Mouse (Mus musculus): ENCODE results near the gene Yeats2. TPM values are rescaled to one million over a fixed set of nuclear protein-coding genes. Genes with fewer than 3 reads are reported as not detected.
"Not testable (repeated sequence)": the region's sequence is repeated elsewhere in the genome, so short reads cannot be mapped to it uniquely, and the experiment has no call there.

The Yeats2 gene
- polyA plus RNA-seq, 1 experiment from 2014 or later: 39.7 TPM

DNA sequence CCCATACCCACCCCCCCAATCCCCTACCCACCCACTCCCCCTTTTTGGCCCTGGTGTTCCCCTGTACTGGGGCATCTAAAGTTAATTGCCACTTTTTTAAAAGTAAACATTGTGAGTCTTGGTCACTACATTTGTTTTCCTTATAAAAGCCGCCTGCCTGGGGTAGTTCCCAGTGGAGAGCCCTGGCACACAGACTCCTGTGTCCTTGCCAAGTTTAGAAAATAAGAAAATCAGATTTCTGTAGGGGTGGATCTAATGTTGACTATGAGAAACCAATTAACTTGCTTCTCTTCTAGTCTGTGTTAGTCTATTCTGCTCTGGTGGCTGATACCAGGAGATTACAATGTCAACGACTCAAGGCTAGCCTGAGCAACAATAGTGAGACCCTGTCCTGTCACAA is 28.2 kb upstream of the Yeats2 start:
- Histone ChIP-seq H3K9me3 (ENCODE audit: control insufficient read depth, low read length) (no peaks in the 10 kb centered on the region), H3K4me2 (ENCODE audit: low read depth) (no peak overlapping the region), H3K27ac (ENCODE audit: low read depth, low read length) (no peak overlapping the region), H3K4me1 (ENCODE audit: control insufficient read depth, insufficient read depth, low read length) (no peaks in the 10 kb centered on the region), H3K4me3 (ENCODE audit: low read depth, low read length) (no peak overlapping the region), H3K36me3 (ENCODE audit: control insufficient read depth, insufficient read depth, low read length) (peaks cover 11% of the 10 kb centered on the region; the same call in 1 of the 2 replicates), H3K27me3 (ENCODE audit: control insufficient read depth, insufficient read depth, low read length) (no peaks in the 10 kb centered on the region), H3K9ac (ENCODE audit: low read length) (no peak overlapping the region)
- ATAC-seq (ENCODE audit: insufficient read depth, low FRiP score, low TSS enrichment) (no peak), DNase-seq (ENCODE audit: low spot score) (no peak)
- 89% methylated on average over 2 of the region's 2 CpGs for WGBS

DNA sequence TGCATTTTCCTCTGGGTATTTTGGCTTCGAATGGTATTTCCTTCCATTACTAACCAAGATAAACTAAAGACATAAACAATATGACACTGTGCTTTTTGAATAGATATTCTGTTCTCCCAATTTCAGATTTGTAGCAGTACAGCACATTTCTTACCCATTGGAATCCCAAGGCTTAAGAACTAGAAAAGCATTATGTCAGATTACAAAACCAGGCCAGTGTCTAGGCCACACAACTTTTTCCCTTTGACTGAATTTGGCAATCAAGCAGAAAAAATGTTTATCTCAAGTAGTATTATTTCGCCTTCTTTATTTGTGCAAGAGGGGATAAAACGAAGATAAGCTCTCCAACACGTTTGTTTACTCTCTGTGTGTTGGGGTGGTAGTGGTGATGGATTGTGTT is 24.8 kb upstream of the Yeats2 start:
- H3K9me3 ChIP-seq (ENCODE audit: control insufficient read depth, low read length): no peaks in the 10 kb centered on the region
- ATAC-seq (ENCODE audit: insufficient read depth, low FRiP score, low TSS enrichment) (no peak), DNase-seq (ENCODE audit: low spot score) (no peak)
- H3K4me1 ChIP-seq (ENCODE audit: control insufficient read depth, insufficient read depth, low read length): no peaks in the 10 kb centered on the region
- WGBS: 89% methylated on average over 4 of the region's 4 CpGs
- no peaks in the 10 kb centered on the region for H3K27me3 ChIP-seq (ENCODE audit: control insufficient read depth, insufficient read depth, low read length)
- H3K36me3 ChIP-seq (ENCODE audit: control insufficient read depth, insufficient read depth, low read length): peaks cover 6% of the 10 kb centered on the region
- H3K4me2 ChIP-seq (ENCODE audit: low read depth): no peak overlapping the region
- no peak overlapping the region for H3K9ac ChIP-seq (ENCODE audit: low read length)
- H3K4me3 ChIP-seq (ENCODE audit: low read depth, low read length): no peak overlapping the region
- H3K27ac ChIP-seq (ENCODE audit: low read depth, low read length): no peak overlapping the region

DNA sequence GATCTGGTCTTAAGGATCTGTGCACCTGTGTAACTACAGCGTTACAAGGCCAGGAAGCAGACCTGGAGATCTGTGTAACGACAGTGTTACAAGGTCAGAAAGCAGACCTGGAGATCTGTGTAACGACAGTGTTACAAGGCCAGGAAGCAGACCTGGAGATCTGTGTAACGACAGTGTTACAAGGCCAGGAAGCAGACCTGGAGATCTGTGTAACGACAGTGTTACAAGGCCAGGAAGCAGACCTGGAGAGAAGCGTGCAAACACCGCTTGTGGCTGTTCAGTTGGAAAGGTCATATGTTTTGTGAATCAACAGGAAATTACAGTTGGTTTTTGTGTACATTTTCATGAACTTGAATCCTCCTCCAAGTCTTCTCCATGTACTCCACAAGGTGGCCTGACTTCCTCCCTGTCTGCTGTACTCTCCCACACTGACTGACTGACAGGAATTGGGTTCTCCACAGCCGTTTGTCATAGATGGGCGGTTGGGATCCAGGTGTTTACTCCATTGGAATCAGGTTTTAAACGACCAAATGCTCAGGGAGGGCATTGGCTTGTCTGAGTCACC is 14.5 kb upstream of the Yeats2 start:
- not testable (repeated sequence) for H3K27ac ChIP-seq (ENCODE audit: low read depth, low read length); H3K9me3 ChIP-seq (ENCODE audit: control insufficient read depth, low read length); H3K4me2 ChIP-seq (ENCODE audit: low read depth); H3K4me1 ChIP-seq (ENCODE audit: control insufficient read depth, insufficient read depth, low read length); ATAC-seq (ENCODE audit: insufficient read depth, low FRiP score, low TSS enrichment); H3K9ac ChIP-seq (ENCODE audit: low read length); H3K4me3 ChIP-seq (ENCODE audit: low read depth, low read length); H3K27me3 ChIP-seq (ENCODE audit: control insufficient read depth, insufficient read depth, low read length); DNase-seq (ENCODE audit: low spot score); H3K36me3 ChIP-seq (ENCODE audit: control insufficient read depth, insufficient read depth, low read length)
- WGBS: 89% methylated on average over 10 of the region's 10 CpGs

DNA sequence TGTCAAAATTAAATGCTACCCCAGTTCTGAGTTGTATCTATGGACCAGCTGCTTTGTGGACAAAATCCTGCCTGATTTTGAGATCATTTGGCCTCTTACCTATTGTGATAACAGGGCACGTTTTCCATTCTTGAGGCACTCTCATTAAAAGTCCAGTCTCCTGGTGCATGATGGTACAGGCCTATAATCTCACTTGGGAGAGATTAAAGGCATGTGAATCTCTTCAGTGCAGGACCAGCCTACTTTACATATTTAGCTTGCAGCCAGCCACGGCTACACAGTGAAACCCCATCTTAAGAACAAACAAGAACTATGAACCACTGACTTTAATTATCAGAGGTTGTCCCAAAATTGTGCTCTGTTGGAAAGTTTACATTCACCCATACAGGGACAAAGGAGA is 10.5 kb upstream of the Yeats2 start:
- 74% methylated on average over 2 of the region's 2 CpGs for WGBS

GRCm38 (mm10) chr16:20144568-20144967 is 3.7 kb downstream of the Yeats2 start:
- Histone ChIP-seq H3K27me3 (ENCODE audit: control insufficient read depth, insufficient read depth, low read length) (no peaks in the 10 kb centered on the region), H3K36me3 (ENCODE audit: control insufficient read depth, insufficient read depth, low read length) (no peaks in the 10 kb centered on the region; the same call in 1 of the 2 replicates), H3K27ac (ENCODE audit: low read depth, low read length) (no peak overlapping the region), H3K9ac (ENCODE audit: low read length) (no peak overlapping the region), H3K9me3 (ENCODE audit: control insufficient read depth, low read length) (0 out of 2 replicates have a peak, but pooled peaks cover 2% of the 10 kb centered on the region), H3K4me1 (ENCODE audit: control insufficient read depth, insufficient read depth, low read length) (peaks cover 6% of the 10 kb centered on the region), H3K4me3 (ENCODE audit: low read depth, low read length) (no peak overlapping the region), H3K4me2 (ENCODE audit: low read depth) (no peak overlapping the region)
- ATAC-seq (ENCODE audit: insufficient read depth, low FRiP score, low TSS enrichment) (no peak), DNase-seq (ENCODE audit: low spot score) (no peak)
- WGBS: 91% methylated on average over 3 of the region's 3 CpGs

More for the DNA sequence above, 10.5 kb upstream of the Yeats2 start:
- no peak overlapping the region for H3K27ac ChIP-seq (ENCODE audit: low read depth, low read length)
- H3K27me3 ChIP-seq (ENCODE audit: control insufficient read depth, insufficient read depth, low read length): no peaks in the 10 kb centered on the region
- DNase-seq (ENCODE audit: low spot score) (no peak), ATAC-seq (ENCODE audit: insufficient read depth, low FRiP score, low TSS enrichment) (no peak)
- no peak overlapping the region for H3K9ac ChIP-seq (ENCODE audit: low read length)
- no peaks in the 10 kb centered on the region for H3K36me3 ChIP-seq (ENCODE audit: control insufficient read depth, insufficient read depth, low read length)
- H3K4me3 ChIP-seq (ENCODE audit: low read depth, low read length): no peak overlapping the region
- H3K4me2 ChIP-seq (ENCODE audit: low read depth): no peak overlapping the region
- H3K9me3 ChIP-seq (ENCODE audit: control insufficient read depth, low read length): no peaks in the 10 kb centered on the region
- H3K4me1 ChIP-seq (ENCODE audit: control insufficient read depth, insufficient read depth, low read length): no peaks in the 10 kb centered on the region

- WGBS: 95% methylated on average over 5 of the region's 5 CpGs
Observed at GRCm38 (mm10) chr16:20151991-20152390, 11.1 kb downstream of the Yeats2 start.

GRCm38 (mm10) chr16:20153742-20154141 is 12.9 kb downstream of the Yeats2 start:
- Histone ChIP-seq H3K4me3 (ENCODE audit: low read depth, low read length) (no peak overlapping the region), H3K9me3 (ENCODE audit: control insufficient read depth, low read length) (no peaks in the 10 kb centered on the region), H3K9ac (ENCODE audit: low read length) (no peak overlapping the region), H3K4me2 (ENCODE audit: low read depth) (no peak overlapping the region), H3K36me3 (ENCODE audit: control insufficient read depth, insufficient read depth, low read length) (peaks cover 6% of the 10 kb centered on the region), H3K27me3 (ENCODE audit: control insufficient read depth, insufficient read depth, low read length) (no peaks in the 10 kb centered on the region), H3K27ac (ENCODE audit: low read depth, low read length) (no peak overlapping the region), H3K4me1 (ENCODE audit: control insufficient read depth, insufficient read depth, low read length) (no peaks in the 10 kb centered on the region)
- WGBS: 85% methylated on average over 3 of the region's 3 CpGs
- DNase-seq (ENCODE audit: low spot score): no peak
- ATAC-seq (ENCODE audit: insufficient read depth, low FRiP score, low TSS enrichment): no peak

More at GRCm38 (mm10) chr16:20151991-20152390, 11.1 kb downstream of the Yeats2 start:
- Histone ChIP-seq H3K9ac (ENCODE audit: low read length) (no peak overlapping the region), H3K27ac (ENCODE audit: low read depth, low read length) (no peak overlapping the region), H3K4me1 (ENCODE audit: control insufficient read depth, insufficient read depth, low read length) (no peaks in the 10 kb centered on the region), H3K4me3 (ENCODE audit: low read depth, low read length) (no peak overlapping the region), H3K4me2 (ENCODE audit: low read depth) (no peak overlapping the region), H3K27me3 (ENCODE audit: control insufficient read depth, insufficient read depth, low read length) (no peaks in the 10 kb centered on the region), H3K9me3 (ENCODE audit: control insufficient read depth, low read length) (no peaks in the 10 kb centered on the region), H3K36me3 (ENCODE audit: control insufficient read depth, insufficient read depth, low read length) (no peaks in the 10 kb centered on the region; the same call in 1 of the 2 replicates)
- no peak for DNase-seq (ENCODE audit: low spot score)
- no peak for ATAC-seq (ENCODE audit: insufficient read depth, low FRiP score, low TSS enrichment)

- Histone ChIP-seq H3K36me3 (ENCODE audit: control insufficient read depth, insufficient read depth, low read length) (peaks cover 25% of the 10 kb centered on the region), H3K4me1 (ENCODE audit: control insufficient read depth, insufficient read depth, low read length) (no peaks in the 10 kb centered on the region), H3K4me2 (ENCODE audit: low read depth) (no peak overlapping the region), H3K9me3 (ENCODE audit: control insufficient read depth, low read length) (no peaks in the 10 kb centered on the region), H3K9ac (ENCODE audit: low read length) (no peak overlapping the region), H3K4me3 (ENCODE audit: low read depth, low read length) (no peak overlapping the region), H3K27me3 (ENCODE audit: control insufficient read depth, insufficient read depth, low read length) (no peaks in the 10 kb centered on the region), H3K27ac (ENCODE audit: low read depth, low read length) (no peak overlapping the region)
- no peak for ATAC-seq (ENCODE audit: insufficient read depth, low FRiP score, low TSS enrichment)
- WGBS: 91% methylated on average over 2 of the region's 2 CpGs
- no peak for DNase-seq (ENCODE audit: low spot score)
Observed at GRCm38 (mm10) chr16:20160130-20160529, 19.3 kb downstream of the Yeats2 start.

DNA sequence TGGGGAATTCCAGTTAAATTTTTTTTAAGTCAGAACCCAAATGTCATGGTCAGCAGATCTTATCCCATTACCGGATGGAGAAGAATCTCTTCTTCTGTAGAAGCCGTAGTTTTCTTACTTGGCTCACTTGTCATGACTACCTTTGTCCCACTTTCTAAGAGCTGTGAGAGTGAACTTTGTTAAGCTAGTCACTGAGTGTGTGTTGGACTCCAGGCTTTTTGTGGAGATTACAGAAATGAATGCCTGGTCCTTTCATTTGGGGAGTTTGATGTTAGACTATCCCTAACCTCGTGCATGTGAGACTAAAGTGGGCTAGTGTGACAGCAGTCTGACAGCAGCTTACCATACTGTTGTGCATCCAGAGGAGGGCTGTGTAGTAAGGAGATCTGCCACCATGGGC is 28.2 kb downstream of the Yeats2 start:
- WGBS: 93% methylated on average over 3 of the region's 3 CpGs
- no peak overlapping the region for H3K4me2 ChIP-seq (ENCODE audit: low read depth)
- no peaks in the 10 kb centered on the region for H3K9me3 ChIP-seq (ENCODE audit: control insufficient read depth, low read length)
- DNase-seq (ENCODE audit: low spot score): no peak
- H3K36me3 ChIP-seq (ENCODE audit: control insufficient read depth, insufficient read depth, low read length): peaks cover 22% of the 10 kb centered on the region
- H3K9ac ChIP-seq (ENCODE audit: low read length): no peak overlapping the region
- H3K27me3 ChIP-seq (ENCODE audit: control insufficient read depth, insufficient read depth, low read length): no peaks in the 10 kb centered on the region
- H3K4me3 ChIP-seq (ENCODE audit: low read depth, low read length): no peak overlapping the region
- no peak overlapping the region for H3K27ac ChIP-seq (ENCODE audit: low read depth, low read length)
- no peaks in the 10 kb centered on the region for H3K4me1 ChIP-seq (ENCODE audit: control insufficient read depth, insufficient read depth, low read length)
- no peak for ATAC-seq (ENCODE audit: insufficient read depth, low FRiP score, low TSS enrichment)

Data from neural tube, embryonic 11.5 days (tissue).